Mouse (Mus musculus): ENCODE measurements around the gene Arhgap17.

DNA sequence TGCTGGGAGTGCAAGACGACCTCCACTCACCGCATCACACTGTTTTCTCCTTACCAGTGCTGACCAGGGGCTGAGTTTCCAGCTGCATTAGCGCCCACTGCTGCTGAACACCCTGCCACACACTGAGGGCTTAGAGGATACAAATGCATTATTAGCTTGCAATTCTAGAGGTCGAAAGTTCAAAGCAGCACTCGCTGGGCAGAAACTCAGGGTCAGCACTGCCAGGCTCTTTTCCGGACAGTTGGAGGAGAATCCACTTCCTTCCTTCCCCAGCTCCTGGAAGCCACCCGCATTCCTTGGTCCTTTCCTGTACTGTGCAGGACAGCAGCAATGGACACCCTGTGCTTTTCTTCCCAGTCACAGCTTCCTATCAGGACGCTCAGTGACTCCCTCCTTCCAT, 31.4 kb downstream of the Arhgap17 start:
- TF ChIP-seq CTCF (IDR thresholded peaks at IDR 0.05) (peak; percentile 28; the same call in 1 of the 2 replicates), POLR2A (IDR thresholded peaks at IDR 0.05; ENCODE audit: insufficient read depth, low read depth, low read length) (no peak)

All from heart, adult 2 months (tissue).